Mouse (Mus musculus) stomach, embryonic 14.5 days (tissue): ENCODE measurements around the gene Tenm4. TPM values are rescaled to one million over a fixed set of nuclear protein-coding genes. Genes with fewer than 3 reads are reported as not detected.

ENCODE experiments used
- ATAC-seq: fragments of 200-750 bp; cut with Nextera tagmentation; 2 replicates; pipeline ENCODE4 v1.8.0; 2017; ENCODE audit warnings: low read depth, moderate TSS enrichment; ENCODE audit not compliant: insufficient number of reproducible peaks, insufficient read depth, low FRiP score
- H3K27ac ChIP-seq: fragments of 300-500 bp; sonication (generic); 2 replicates; pipeline ENCODE4 v1.5.1; 2014; ENCODE audit warnings: mild to moderate bottlenecking, low read length, moderate library complexity, mixed read lengths
- H3K27me3 ChIP-seq: fragments of 300-500 bp; sonication (generic); 2 replicates; pipeline ENCODE4 v1.6.1; 2014; ENCODE audit warnings: low read length, control low read depth, mixed read lengths; ENCODE audit not compliant: control insufficient read depth, insufficient read depth
- H3K36me3 ChIP-seq: fragments of 300-500 bp; sonication (generic); 2 replicates; pipeline ENCODE4 v1.6.1; 2014; ENCODE audit warnings: mild to moderate bottlenecking, control low read depth, low read length, moderate library complexity, mixed read lengths; ENCODE audit not compliant: control insufficient read depth, insufficient read depth
- H3K4me1 ChIP-seq: fragments of 300-500 bp; sonication (generic); 2 replicates; pipeline ENCODE4 v1.6.1; 2014; ENCODE audit warnings: low read length, control low read depth, mixed read lengths; ENCODE audit not compliant: control insufficient read depth, insufficient read depth
- H3K4me2 ChIP-seq: fragments of 300-500 bp; sonication (generic); replicated peaks from 2 replicates; pipeline ENCODE4 v1.6.1; 2014; ENCODE audit warnings: low read depth, low read length, control low read depth
- H3K4me3 ChIP-seq: fragments of 300-500 bp; sonication (generic); 2 replicates; pipeline ENCODE4 v1.5.1; 2014; ENCODE audit warnings: low read depth, low read length, control low read depth
- H3K9ac ChIP-seq: fragments of 300-500 bp; sonication (generic); replicated peaks from 2 replicates; pipeline ENCODE4 v1.6.1; 2014; ENCODE audit warnings: low read depth, mild to moderate bottlenecking, control low read depth, low read length, moderate library complexity, mixed read lengths
- H3K9me3 ChIP-seq: fragments of 300-500 bp; sonication (generic); 2 replicates; pipeline ENCODE4 v1.6.1; 2016; ENCODE audit warnings: low read depth, low read length, control low read depth; ENCODE audit not compliant: control insufficient read depth
- WGBS: fragments of 180-500 bp; shearing (Covaris S2); extraction: QIAGEN DNeasy Blood & Tissue Kit; methylation state at CpG from one replicate; pipeline ENCODE4 v1.1.7; 2014; 5-methylcytosine and 5-hydroxymethylcytosine counted together
- polyA plus RNA-seq: library from polyadenylated mRNA; unstranded; fragments of >200 nt; fragmentation: Nextera tagmentation; extraction: Ambion mirVana; gene quantifications from 2 replicates; pipeline ENCODE4 v1.2.1, GENCODE M21; 2014

The Tenm4 gene
- polyA plus RNA-seq, 1 experiment from 2014 or later = 28.8 TPM

DNA sequence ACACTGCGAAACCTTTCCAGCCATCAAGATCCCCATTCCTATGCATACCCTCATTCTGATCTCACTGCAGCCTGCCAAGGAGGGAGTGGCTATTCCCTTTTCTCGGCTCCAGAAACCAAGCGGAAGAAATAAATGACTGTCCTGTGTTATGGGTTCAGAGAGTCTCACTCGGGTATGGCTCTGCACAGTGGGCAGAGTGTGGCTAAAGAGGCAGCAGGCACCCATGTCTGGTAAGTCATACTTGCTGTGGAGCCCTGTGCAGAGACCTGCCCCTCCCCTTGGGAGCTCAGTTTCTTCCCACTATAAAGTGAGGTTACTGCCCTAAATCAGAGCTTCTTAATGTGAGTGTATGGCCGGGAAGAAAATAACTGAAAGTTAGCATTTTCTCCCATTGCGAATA, 171.9 kb downstream of the Tenm4 start:
- H3K36me3 ChIP-seq = no peaks in the 10 kb centered on the region
- H3K27me3 ChIP-seq = no peaks in the 10 kb centered on the region
- H3K4me3 ChIP-seq = no peak overlapping the region
- no peak overlapping the region for H3K27ac ChIP-seq
- H3K4me1 ChIP-seq = no peaks in the 10 kb centered on the region
- H3K4me2 ChIP-seq = no peak overlapping the region
- 79% methylated on average over 6 of the region's 6 CpGs for WGBS
- H3K9me3 ChIP-seq = no peaks in the 10 kb centered on the region
- H3K9ac ChIP-seq = no peak overlapping the region
- no peak for ATAC-seq

DNA sequence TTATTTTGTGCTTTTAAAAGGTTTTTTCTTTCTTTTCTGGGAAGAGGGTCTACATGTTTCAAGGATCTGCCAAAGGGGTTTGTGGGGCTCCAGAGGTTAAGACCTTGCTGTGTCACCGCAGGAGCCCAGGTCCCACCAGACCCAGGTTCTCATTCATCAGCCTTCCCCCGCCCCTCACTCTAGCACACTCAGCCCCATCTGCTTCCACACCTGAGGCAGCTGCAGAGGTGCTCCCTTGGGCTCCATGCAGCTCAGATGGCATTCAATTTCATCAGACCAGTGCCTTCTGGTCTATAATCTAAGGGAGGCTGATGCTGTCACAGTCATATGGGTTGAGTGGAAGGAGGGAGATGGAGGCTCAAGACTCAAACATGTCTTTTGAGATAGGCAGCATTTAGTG, 172.6 kb downstream of the Tenm4 start:
- no peak overlapping the region for H3K4me3 ChIP-seq
- no peak overlapping the region for H3K9ac ChIP-seq
- WGBS = 95% methylated on average over 2 of the region's 2 CpGs
- H3K27me3 ChIP-seq = no peaks in the 10 kb centered on the region
- no peaks in the 10 kb centered on the region for H3K4me1 ChIP-seq
- ATAC-seq = no peak
- H3K9me3 ChIP-seq = no peaks in the 10 kb centered on the region
- no peak overlapping the region for H3K27ac ChIP-seq
- no peak overlapping the region for H3K4me2 ChIP-seq
- H3K36me3 ChIP-seq = no peaks in the 10 kb centered on the region

- Histone ChIP-seq H3K4me2 (no peak overlapping the region), H3K4me1 (no peaks in the 10 kb centered on the region), H3K9ac (no peak overlapping the region), H3K9me3 (no peaks in the 10 kb centered on the region), H3K27ac (no peak overlapping the region), H3K36me3 (no peaks in the 10 kb centered on the region), H3K27me3 (no peaks in the 10 kb centered on the region), H3K4me3 (no peak overlapping the region)
- no peak for ATAC-seq
- 69% methylated on average over 8 of the region's 8 CpGs for WGBS
Measured at GRCm38 (mm10) chr7:96352671-96353070, 181.6 kb downstream of the Tenm4 start.

- H3K4me3 ChIP-seq = no peak overlapping the region
- no peak overlapping the region for H3K27ac ChIP-seq
- H3K36me3 ChIP-seq = no peaks in the 10 kb centered on the region
- no peak overlapping the region for H3K4me2 ChIP-seq
- WGBS = 37% methylated on average over 3 of the region's 3 CpGs
- no peaks in the 10 kb centered on the region for H3K27me3 ChIP-seq
- no peak overlapping the region for H3K9ac ChIP-seq
- no peaks in the 10 kb centered on the region for H3K4me1 ChIP-seq
- ATAC-seq = no peak
- no peaks in the 10 kb centered on the region for H3K9me3 ChIP-seq
Measured at GRCm38 (mm10) chr7:96356285-96356811, 185.3 kb downstream of the Tenm4 start.

- no peaks in the 10 kb centered on the region for H3K27me3 ChIP-seq
- no peak overlapping the region for H3K4me3 ChIP-seq
- no peaks in the 10 kb centered on the region for H3K9me3 ChIP-seq
- H3K4me1 ChIP-seq = no peaks in the 10 kb centered on the region
- no peak overlapping the region for H3K27ac ChIP-seq
- no peak overlapping the region for H3K9ac ChIP-seq
- WGBS = 21% methylated on average over 6 of the region's 6 CpGs
- H3K4me2 ChIP-seq = no peak overlapping the region
- ATAC-seq = no peak
- H3K36me3 ChIP-seq = no peaks in the 10 kb centered on the region
Measured at GRCm38 (mm10) chr7:96357550-96357949, 186.5 kb downstream of the Tenm4 start.

DNA sequence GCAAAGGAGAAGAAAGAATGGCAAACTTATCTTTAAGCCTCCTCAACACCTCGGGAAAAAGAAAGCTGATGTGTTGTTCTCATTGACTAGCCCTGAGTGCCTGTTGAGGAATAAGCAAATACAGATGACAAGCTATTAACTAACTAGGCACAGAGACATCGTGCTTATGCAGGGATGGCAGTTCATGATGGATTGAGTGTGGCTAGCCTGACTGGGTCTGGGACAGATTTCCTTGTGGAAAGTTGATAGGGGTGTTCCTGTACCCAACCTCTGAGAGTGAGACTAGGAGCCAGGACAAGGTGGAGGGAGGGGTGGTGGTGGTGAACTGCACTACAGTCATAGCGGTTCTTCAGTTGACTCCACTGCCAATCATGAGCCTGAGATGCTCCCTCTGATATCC, 192.3 kb downstream of the Tenm4 start:
- Histone ChIP-seq H3K4me3 (no peak overlapping the region), H3K36me3 (no peaks in the 10 kb centered on the region), H3K4me1 (no peaks in the 10 kb centered on the region), H3K9ac (no peak overlapping the region), H3K27ac (no peak overlapping the region), H3K27me3 (no peaks in the 10 kb centered on the region), H3K9me3 (no peaks in the 10 kb centered on the region), H3K4me2 (no peak overlapping the region)
- ATAC-seq = no peak
- WGBS = 28% methylated on average over 3 of the region's 3 CpGs

- H3K4me3 ChIP-seq = no peak overlapping the region
- WGBS = 79% methylated on average over 4 of the region's 4 CpGs
- no peak overlapping the region for H3K27ac ChIP-seq
- no peak overlapping the region for H3K9ac ChIP-seq
- no peaks in the 10 kb centered on the region for H3K36me3 ChIP-seq
- no peaks in the 10 kb centered on the region for H3K9me3 ChIP-seq
- no peaks in the 10 kb centered on the region for H3K27me3 ChIP-seq
- ATAC-seq = no peak
- H3K4me1 ChIP-seq = no peaks in the 10 kb centered on the region
- H3K4me2 ChIP-seq = no peak overlapping the region
Measured at GRCm38 (mm10) chr7:96369947-96370346, 198.9 kb downstream of the Tenm4 start.

DNA sequence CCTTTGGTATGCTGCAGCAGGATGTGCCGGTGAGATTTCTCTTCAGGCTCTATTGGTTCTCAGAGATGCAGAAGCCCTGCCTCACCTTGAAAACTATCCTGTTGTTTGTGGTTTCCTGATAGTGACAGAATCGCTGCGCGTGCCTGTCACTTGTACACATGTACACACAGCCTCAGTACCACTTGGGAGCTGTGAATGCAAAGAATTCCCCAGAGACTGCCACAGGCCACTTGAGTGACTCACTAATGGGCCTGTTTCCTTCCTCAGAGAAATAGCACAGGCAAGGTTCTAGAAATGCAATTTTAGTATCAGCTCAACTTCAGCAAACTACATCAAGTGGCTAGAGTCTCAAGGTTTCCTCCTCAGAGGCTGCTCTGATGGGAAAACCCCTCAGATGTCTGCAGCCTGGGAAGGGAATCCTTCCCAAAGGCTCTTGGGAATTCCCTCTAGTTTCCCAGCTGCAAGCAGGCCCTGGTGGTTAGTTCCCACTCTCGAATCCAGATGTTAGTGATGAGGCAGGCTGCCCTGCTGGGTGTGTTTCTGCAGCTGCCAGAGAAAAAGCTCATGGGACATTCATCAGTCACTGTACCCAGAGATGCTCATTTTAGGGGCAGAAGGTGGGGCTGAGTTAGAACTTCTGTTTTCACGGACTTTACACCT, 203.1 kb downstream of the Tenm4 start:
- no peaks in the 10 kb centered on the region for H3K36me3 ChIP-seq
- no peaks in the 10 kb centered on the region for H3K4me1 ChIP-seq
- ATAC-seq = no peak
- no peak overlapping the region for H3K9ac ChIP-seq
- no peaks in the 10 kb centered on the region for H3K27me3 ChIP-seq
- H3K27ac ChIP-seq = no peak overlapping the region
- H3K4me3 ChIP-seq = no peak overlapping the region
- WGBS = 72% methylated on average over 6 of the region's 6 CpGs
- H3K4me2 ChIP-seq = no peak overlapping the region
- H3K9me3 ChIP-seq = no peaks in the 10 kb centered on the region

DNA sequence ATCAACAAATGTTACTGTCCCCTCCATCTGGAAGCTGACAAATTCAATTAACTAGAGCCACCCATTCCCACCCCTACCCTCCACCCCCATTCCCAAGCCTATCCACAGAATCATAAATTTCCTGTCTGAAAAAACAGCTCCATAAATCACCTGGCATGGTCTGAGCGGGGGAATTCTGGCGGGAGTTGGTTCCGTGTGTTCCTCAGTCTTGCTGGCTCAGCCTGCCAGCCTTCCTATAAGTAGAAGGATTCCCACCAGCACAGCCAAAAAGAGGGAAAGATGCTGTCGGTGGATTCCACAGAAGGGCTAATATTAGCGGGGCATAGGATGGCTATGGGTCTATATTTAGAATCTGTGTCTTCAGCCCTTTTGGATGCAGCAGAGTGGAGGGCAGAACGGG, 204.5 kb downstream of the Tenm4 start:
- no peaks in the 10 kb centered on the region for H3K4me1 ChIP-seq
- no peak overlapping the region for H3K9ac ChIP-seq
- H3K9me3 ChIP-seq = no peaks in the 10 kb centered on the region
- no peaks in the 10 kb centered on the region for H3K36me3 ChIP-seq
- H3K4me2 ChIP-seq = no peak overlapping the region
- H3K4me3 ChIP-seq = no peak overlapping the region
- no peak for ATAC-seq
- H3K27me3 ChIP-seq = no peaks in the 10 kb centered on the region
- WGBS = 58% methylated on average over 6 of the region's 6 CpGs
- no peak overlapping the region for H3K27ac ChIP-seq
